Mouse (Mus musculus) liver, adult 2 months (tissue): ENCODE measurements around the gene Tdgf1. TPM values are rescaled to one million over a fixed set of nuclear protein-coding genes. Genes with fewer than 3 reads are reported as not detected.

Source experiments
- DNase-seq: peaks from one replicate; pipeline ENCODE4 v3.0.0-alpha.2; 2011; ENCODE audit warnings: low read depth, low spot score; ENCODE audit errors: extremely low read depth
- H3K27ac ChIP-seq: fragments of 200-500 bp; replicated peaks from 2 replicates; pipeline ENCODE4 v1.5.1; 2012; ENCODE audit warnings: low read depth, mild to moderate bottlenecking, control low read depth, inconsistent platforms, low read length; ENCODE audit not compliant: insufficient read depth
- H3K27me3 ChIP-seq: fragments of 200-500 bp; 2 replicates; pipeline ENCODE4 v1.6.1; 2012; ENCODE audit warnings: mild to moderate bottlenecking, moderate library complexity, low read length, inconsistent platforms; ENCODE audit not compliant: control insufficient read depth, insufficient read depth
- H3K36me3 ChIP-seq: fragments of 200-500 bp; 2 replicates; pipeline ENCODE4 v1.6.1; 2012; ENCODE audit warnings: low read length, inconsistent platforms; ENCODE audit not compliant: control insufficient read depth, insufficient read depth
- H3K4me1 ChIP-seq: fragments of 200-500 bp; 2 replicates; pipeline ENCODE4 v1.6.1; 2011; ENCODE audit warnings: low read length; ENCODE audit not compliant: control insufficient read depth, insufficient read depth
- H3K4me3 ChIP-seq: fragments of 200-500 bp; 2 replicates; pipeline ENCODE4 v1.5.1; 2011; ENCODE audit warnings: low read depth, mild to moderate bottlenecking, control low read depth, low read length, moderate library complexity; ENCODE audit not compliant: insufficient read depth
- H3K79me2 ChIP-seq: fragments of 200-500 bp; 2 replicates; pipeline ENCODE4 v1.6.1; 2012; ENCODE audit warnings: inconsistent platforms, mild to moderate bottlenecking, low read length, moderate library complexity; ENCODE audit not compliant: control insufficient read depth, insufficient read depth
- H3K9ac ChIP-seq: fragments of 200-500 bp; 2 replicates; pipeline ENCODE4 v1.6.1; 2012; ENCODE audit warnings: low read depth, mild to moderate bottlenecking, control low read depth, inconsistent platforms, low read length
- CTCF ChIP-seq: fragments of 200-500 bp; IDR thresholded peaks from 2 replicates; pipeline ENCODE4 v1.5.1; 2011; ENCODE audit warnings: low read depth, low read length, control low read depth
- POLR2A ChIP-seq: fragments of 200-500 bp; IDR thresholded peaks from 2 replicates; pipeline ENCODE4 v1.6.1; 2011; ENCODE audit warnings: low read length, control low read depth; ENCODE audit not compliant: insufficient read depth; ENCODE audit errors: extremely low read depth
- WGBS: fragments of 180-500 bp; shearing (Covaris S2); methylation state at CpG from one replicate; pipeline ENCODE4 v1.1.7; 2018; 5-methylcytosine and 5-hydroxymethylcytosine counted together
- polyA plus RNA-seq: library from polyadenylated mRNA; depleted of rRNA; stranded (reverse); fragments of >200 nt; gene quantifications from 2 replicates; pipeline ENCODE4 v1.2.3, GENCODE M21; 2012
- total RNA-seq: library from RNA; depleted of rRNA; stranded (reverse); fragments of >200 nt; gene quantifications from 2 replicates; pipeline ENCODE4 v1.2.3, GENCODE M21; 2014

The Tdgf1 gene
- total and polyA plus RNA-seq, 2 experiments = not detected

DNA sequence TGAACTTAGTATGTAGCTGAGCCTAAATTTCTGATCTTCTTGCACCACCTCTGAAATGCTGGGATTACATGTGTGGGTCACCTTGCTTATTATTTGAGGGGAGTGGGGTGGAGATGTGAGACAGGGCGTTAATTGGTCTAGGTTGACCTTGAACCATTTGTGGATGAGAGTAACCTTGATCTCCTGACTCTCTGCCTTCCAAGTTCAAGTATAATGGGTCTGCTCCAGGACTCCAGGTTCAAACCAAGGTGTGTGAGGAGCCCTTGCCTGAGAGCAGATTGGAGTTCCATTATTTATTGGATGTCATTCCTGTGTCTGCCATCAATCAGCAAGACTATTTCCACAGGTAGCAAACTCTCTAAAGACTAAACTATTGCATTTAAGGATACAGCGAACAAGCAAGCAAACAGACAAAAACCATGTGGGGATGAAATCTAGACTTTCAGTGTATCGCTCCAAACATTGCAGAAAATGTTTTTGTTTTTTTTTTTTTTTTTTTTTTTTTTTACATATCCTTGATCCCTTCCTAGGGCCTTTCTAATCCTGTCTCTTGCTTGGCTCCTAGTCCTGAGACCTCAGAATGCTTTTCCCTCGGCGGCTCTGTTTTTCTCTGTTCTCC is 7.1 kb upstream of the Tdgf1 start:
- peaks cover 3% of the 10 kb centered on the region; the same call in 1 of the 2 replicates for H3K27me3 ChIP-seq
- no peaks in the 10 kb centered on the region for H3K4me1 ChIP-seq
- TF ChIP-seq POLR2A = no peak
- TF ChIP-seq CTCF = no peak
- no peak overlapping the region for H3K4me3 ChIP-seq
- H3K9ac ChIP-seq = no peak overlapping the region
- H3K79me2 ChIP-seq = no peaks in the 10 kb centered on the region
- 44% methylated on average over 5 of the region's 5 CpGs for WGBS
- H3K36me3 ChIP-seq = no peaks in the 10 kb centered on the region
- H3K27ac ChIP-seq = no peak overlapping the region
- no peak for DNase-seq

DNA sequence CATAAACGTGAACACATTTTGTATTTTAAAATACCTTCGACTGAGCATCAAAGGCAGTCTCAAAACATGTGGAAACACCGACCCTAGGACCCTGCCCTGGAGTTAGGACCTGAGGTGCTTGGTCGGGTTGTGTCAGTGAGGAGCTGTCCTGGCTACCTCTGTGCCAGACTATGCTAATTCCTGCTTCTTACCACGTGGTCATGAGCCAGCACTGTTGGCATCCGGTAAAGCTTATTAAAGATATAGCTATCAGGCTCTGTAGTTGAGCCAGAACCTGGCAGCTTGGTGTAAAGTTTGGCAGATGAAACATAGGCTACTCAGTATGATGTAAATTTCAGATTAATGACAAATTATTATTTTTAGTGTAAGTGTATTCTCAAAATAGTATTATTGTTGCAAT is 6.4 kb upstream of the Tdgf1 start:
- H3K79me2 ChIP-seq = no peaks in the 10 kb centered on the region
- no peaks in the 10 kb centered on the region for H3K4me1 ChIP-seq
- no peaks in the 10 kb centered on the region for H3K36me3 ChIP-seq
- no peak for TF ChIP-seq POLR2A
- TF ChIP-seq CTCF = no peak
- 45% methylated on average over 6 of the region's 6 CpGs for WGBS
- no peak for DNase-seq
- no peak overlapping the region for H3K9ac ChIP-seq
- peaks cover 3% of the 10 kb centered on the region; the same call in 1 of the 2 replicates for H3K27me3 ChIP-seq
- no peak overlapping the region for H3K4me3 ChIP-seq
- H3K27ac ChIP-seq = no peak overlapping the region

DNA sequence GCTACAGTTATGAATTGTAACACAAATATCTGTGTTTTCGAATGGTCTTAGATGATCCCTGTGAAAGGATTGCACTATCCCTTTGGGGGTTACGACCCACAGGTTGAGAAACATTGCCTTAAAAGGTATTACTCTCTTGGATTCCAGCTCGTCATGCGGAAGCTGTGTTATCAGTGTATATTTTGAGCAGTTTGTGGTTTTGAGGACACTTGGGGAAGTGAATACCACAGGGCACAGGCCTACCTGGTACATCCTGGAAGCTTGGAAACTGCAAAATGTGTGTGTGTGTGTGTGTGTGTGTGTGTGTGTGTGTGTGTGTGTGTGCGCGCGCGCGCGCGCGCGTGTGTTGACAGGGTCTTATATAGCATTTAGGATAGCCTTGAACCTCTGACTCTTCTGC is 5.9 kb upstream of the Tdgf1 start:
- H3K27ac ChIP-seq = no peak overlapping the region
- no peak overlapping the region for H3K9ac ChIP-seq
- no peaks in the 10 kb centered on the region for H3K4me1 ChIP-seq
- 91% methylated on average over 13 of the region's 13 CpGs for WGBS
- no peak overlapping the region for H3K4me3 ChIP-seq
- TF ChIP-seq POLR2A = no peak
- no peak for TF ChIP-seq CTCF
- H3K27me3 ChIP-seq = peaks cover 3% of the 10 kb centered on the region; the same call in 1 of the 2 replicates
- no peaks in the 10 kb centered on the region for H3K36me3 ChIP-seq
- DNase-seq = no peak
- no peaks in the 10 kb centered on the region for H3K79me2 ChIP-seq

DNA sequence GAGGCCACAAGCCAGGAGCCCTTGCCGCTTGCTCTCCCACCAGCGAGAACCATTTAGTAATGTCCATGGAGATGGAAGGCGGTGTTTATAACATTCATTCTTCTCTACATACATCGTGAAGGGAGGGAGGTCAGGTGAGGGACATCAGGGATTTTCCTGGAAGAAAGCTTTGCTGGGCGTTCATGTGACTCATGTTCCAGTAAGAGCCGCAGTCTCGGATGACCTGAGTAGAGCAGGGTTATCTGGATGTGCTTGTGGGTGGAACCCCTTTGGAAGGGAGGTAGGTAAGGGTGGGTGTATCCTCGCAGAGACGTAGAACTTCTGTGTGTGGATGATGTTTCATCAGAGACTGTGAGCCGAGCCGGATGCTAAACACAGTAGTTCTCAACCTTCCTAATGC is 5.4 kb upstream of the Tdgf1 start, which contains the start of gene Lrrc2:
TSS of gene Lrrc2 (plus strand) at position 149 of the 400 bp plus-strand sequence.
- no peaks in the 10 kb centered on the region for H3K4me1 ChIP-seq
- H3K36me3 ChIP-seq = no peaks in the 10 kb centered on the region
- WGBS = 81% methylated on average over 11 of the region's 11 CpGs
- no peak for TF ChIP-seq CTCF
- no peak for TF ChIP-seq POLR2A
- DNase-seq = no peak
- no peaks in the 10 kb centered on the region for H3K79me2 ChIP-seq
- no peak within 1 kb of the TSS for H3K9ac ChIP-seq
- H3K4me3 ChIP-seq = no peak within 1 kb of the TSS
- peaks cover 3% of the 10 kb centered on the region; the same call in 1 of the 2 replicates for H3K27me3 ChIP-seq
- H3K27ac ChIP-seq = no peak within 1 kb of the TSS

DNA sequence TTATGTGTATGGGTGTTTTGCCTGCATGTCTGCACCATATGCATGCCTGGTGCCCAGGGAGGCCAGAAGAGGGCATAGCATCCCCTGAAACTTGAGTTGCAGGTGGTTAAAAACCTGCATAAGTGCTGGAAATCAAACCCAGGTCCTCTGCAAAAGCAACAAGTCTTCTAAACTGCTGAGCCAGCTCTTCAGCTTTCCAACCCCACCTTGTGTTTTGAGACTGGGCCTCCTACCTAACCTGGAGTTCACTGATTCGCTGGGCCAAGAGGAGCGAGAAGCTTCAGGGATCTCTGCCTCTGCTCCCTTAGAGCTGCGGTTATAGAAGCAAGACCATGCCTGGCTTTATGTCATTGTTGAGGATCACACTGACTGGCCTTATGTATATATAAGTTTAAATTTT is 4.2 kb upstream of the Tdgf1 start:
- no peaks in the 10 kb centered on the region for H3K4me1 ChIP-seq
- peaks cover 3% of the 10 kb centered on the region; the same call in 1 of the 2 replicates for H3K27me3 ChIP-seq
- TF ChIP-seq CTCF (no peak), POLR2A (no peak)
- H3K9ac ChIP-seq = no peak overlapping the region
- DNase-seq = no peak
- H3K36me3 ChIP-seq = no peaks in the 10 kb centered on the region
- no peak overlapping the region for H3K27ac ChIP-seq
- 99% methylated on average over 3 of the region's 3 CpGs for WGBS
- no peaks in the 10 kb centered on the region for H3K79me2 ChIP-seq
- no peak overlapping the region for H3K4me3 ChIP-seq

DNA sequence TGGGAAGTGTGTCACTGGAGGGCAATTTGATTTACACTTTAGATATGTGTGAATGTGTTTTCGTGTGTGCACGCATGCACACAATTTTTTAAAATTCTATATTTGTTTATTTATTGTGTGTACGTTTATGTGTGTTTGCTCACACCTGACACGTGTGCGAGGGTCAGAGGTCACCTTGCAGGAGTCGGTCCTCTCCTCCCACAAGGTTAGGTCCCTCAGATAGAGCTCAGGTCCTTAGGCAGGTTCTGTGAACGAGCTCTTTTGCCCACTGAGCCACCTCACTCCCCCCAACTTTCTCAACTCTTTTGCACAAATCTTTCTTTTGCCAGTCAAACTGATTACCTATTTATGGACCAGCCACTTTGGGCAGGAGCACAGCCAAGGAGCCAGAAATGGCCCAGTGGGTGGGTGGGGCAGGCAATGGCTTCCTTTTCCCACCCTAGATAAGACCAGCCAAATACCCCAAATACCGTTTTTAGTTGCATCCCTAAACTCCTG is 2.9 kb upstream of the Tdgf1 start:
- Histone ChIP-seq H3K27me3 (peaks cover 3% of the 10 kb centered on the region; the same call in 1 of the 2 replicates), H3K27ac (no peak overlapping the region)

More for the DNA sequence above, 2.9 kb upstream of the Tdgf1 start:
- Histone ChIP-seq H3K9ac (no peak overlapping the region), H3K4me3 (no peak overlapping the region), H3K79me2 (no peaks in the 10 kb centered on the region), H3K4me1 (no peaks in the 10 kb centered on the region), H3K36me3 (no peaks in the 10 kb centered on the region)
- TF ChIP-seq CTCF = no peak
- no peak for TF ChIP-seq POLR2A
- DNase-seq = no peak
- WGBS = 63% methylated on average over 8 of the region's 8 CpGs
